Mouse (Mus musculus): ENCODE measurements around the gene Cyp8b1.

Cyp8b1 gene

DNA sequence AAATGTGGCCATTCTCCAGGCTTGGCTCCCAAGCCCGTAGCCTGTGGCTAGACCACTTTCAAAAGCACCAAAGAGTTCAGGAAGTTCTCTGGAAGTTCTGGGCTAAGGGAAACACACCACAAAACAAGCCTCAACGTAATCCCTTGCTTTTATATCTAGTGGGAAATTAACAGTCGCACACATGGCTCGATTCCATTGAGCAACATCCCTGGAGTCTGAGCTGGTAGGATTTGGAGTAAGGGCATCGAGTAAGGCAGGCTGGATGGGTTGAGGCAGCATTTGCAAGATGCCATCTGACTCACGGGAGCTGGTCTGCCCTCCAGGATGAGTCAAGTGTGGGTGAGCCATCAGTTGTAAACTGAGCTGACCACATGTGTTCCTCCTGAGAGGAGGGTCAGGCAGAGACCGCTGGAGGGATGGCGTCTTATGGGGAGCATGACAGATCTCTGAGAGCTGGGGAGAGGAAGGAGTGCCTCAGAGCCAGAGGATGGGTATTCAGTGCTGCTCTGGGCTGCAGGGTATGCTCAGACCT is 1.8 kb downstream of the Cyp8b1 start:
- DNase-seq (ENCODE audit: low spot score) = no peak

- DNase-seq (ENCODE audit: low spot score) = no peak
These were observed 3.3 kb downstream of the Cyp8b1 start for GRCm38 (mm10) chr9:121912786-121913185.

- DNase-seq (ENCODE audit: low spot score) = no peak
These were observed 4.9 kb downstream of the Cyp8b1 start for GRCm38 (mm10) chr9:121911196-121911595.

GRCm38 (mm10) chr9:121909635-121910034 is 6.5 kb downstream of the Cyp8b1 start:
- DNase-seq (ENCODE audit: low spot score) = no peak

DNA sequence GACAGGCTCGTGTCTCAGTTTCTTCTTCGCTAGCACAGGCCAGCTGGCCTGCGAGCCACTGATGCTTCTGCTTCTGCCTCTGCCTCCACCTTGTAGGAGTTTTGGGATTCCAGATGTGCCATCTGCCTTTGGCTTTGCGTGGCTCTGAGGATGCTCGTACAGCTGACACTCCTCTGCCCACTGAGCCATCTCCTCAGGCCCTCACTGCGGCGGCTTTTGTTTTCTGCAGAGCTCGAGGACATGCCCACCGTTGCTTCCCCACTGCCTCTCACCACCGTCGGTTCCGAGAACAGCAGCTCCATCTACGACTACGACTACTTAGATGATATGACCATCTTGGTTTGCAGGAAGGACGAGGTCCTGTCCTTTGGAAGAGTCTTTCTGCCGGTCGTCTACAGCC is 7.8 kb downstream of the Cyp8b1 start:
- DNase-seq (ENCODE audit: low spot score) = no peak

GRCm38 (mm10) chr9:121907356-121908070 is 8.6 kb downstream of the Cyp8b1 start:
- no peak for DNase-seq (ENCODE audit: low spot score)

- no peak for DNase-seq (ENCODE audit: low spot score)
These were observed 9.6 kb downstream of the Cyp8b1 start for GRCm38 (mm10) chr9:121906456-121906855.

DNA sequence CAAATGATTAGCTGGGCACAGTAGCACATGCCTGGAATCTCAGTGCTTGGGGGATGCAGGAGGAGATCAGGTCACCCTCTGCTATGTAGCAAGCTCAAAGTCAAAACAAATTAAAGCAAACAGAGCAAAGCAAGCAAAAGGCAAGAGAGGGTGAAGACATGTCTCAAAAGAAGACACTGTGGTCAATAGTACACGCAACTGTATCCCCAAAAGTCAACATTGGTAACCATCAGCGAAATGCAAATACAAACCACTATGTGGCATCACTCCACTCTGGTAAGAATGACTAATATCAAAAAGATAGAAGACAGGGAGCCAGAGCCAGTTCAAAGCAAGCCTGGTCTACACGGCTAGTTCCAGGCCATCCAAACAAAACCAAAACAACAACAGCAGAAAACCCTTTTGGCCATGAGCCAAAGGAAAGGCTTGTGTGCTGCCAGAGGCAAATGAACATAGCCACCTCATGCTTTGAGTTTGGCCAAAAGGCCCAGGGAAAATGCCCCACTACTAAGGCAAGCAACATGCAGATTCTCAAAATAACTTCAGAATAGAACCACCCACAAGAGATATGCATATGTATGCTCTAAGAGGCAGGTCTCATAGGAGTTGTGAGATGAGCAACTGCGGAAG is 10.4 kb downstream of the Cyp8b1 start:
- DNase-seq (ENCODE audit: low spot score) = no peak

- DNase-seq (ENCODE audit: low spot score) = no peak
These were observed 11.2 kb downstream of the Cyp8b1 start for GRCm38 (mm10) chr9:121904946-121905345.

DNA sequence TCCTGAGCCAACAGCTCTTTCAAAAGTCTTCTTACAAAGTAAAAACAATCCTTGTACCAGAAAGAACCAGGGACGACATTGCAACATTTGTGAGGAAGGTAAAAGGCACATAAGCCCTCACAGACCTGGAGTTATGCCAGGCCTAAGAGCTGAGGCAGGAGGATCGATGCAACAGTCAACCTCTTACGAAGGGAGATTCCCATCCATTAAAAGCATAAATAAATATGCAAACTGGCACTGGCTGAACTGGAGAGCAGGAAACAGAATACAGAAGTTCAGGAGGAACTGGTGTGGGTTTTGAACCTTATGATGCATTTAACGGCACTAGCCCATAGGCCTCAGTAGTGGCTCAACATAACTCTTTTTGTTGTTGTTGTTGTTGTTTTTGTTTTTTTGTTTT is 11.8 kb downstream of the Cyp8b1 start:
- no peak for DNase-seq (ENCODE audit: low spot score)

DNA sequence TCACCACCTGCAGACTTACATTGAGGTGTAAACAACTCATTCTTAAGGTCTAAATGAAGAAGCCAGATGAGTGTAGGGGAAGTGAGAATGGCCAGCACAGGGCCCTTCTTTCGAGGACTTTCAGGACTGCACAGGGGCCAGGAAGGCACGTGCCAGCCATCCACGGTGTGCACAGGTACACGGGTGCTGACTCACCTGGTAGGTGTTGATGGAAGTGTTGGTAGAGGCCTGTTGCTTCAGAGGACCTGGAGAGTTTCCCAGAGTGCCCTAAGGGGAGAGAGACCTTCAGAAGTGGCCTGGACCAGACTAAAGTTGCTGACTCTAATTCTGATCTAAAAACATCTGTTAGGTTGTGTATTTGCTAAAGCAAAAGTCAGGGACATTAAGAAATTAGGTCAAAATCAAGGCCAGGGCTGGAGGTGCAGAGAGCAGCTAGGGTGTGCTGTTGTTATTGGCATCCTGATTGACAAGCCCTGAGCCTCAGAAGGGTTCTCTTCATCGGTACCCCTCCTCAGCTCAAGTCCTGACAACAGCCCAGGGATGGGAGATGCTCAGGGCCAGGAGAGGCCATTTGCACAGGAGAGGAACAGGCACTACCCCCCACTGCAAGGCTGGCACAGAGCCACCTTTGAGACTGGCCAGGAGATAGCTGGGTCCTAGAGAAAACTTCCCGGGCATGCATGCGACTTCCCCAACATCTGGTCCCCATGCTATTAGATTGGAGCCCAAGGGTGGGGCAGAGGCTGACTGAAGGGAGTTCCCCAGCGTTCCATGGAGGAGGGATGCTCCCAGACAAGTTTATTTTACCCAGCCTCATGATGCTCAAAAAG is 12.4 kb downstream of the Cyp8b1 start:
- no peak for DNase-seq (ENCODE audit: low spot score)

DNA sequence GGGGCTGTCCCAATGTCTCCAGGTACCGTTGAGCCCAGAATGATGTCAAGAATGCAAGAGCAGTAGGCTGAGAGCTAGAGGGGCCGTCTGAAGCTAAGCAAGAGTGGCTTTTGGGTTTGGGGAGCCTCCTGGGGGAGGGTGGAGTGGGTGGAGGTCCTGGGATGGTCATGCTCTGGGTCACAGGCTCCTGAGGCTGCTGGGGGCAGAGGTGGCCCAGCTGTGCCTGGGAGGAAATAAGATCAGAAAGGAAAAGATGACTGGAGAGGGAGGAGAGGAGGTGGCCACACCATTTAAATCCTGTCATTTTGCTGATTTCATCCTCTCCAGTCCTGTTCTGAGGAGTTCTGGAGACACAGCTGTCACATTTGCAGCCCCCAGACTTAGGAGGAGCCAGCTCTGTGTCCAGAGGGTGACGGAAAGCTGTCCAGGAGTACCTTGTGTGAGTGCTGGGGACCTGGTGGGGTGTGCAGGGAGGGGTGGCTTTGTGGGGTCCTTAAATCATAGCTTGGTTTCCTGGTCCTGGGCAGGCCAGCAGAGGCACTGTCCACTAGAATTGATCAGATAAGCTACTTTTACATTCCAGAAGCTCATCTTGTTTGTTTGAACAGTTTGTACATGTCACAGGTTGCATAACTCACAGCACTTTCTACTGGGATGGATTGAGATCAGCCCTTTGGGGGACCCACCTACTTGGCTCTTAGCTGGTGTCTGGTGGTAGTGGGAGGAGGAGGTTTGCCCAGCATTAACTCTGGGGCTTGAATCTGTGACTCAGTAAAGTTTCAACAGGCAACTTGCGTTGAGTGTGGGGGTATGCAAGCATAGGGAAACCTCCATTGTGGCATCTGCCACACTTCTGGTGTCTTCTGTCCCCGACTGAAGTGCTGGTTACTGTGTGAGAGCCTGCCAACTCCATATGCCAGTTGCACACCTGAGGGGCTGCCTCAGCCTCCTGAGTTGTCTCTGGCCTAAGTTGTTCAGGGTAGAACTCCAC is 14.1 kb downstream of the Cyp8b1 start:
- no peak for DNase-seq (ENCODE audit: low spot score)

GRCm38 (mm10) chr9:121900282-121900855 is 15.7 kb downstream of the Cyp8b1 start:
- no peak for DNase-seq (ENCODE audit: low spot score)

DNA sequence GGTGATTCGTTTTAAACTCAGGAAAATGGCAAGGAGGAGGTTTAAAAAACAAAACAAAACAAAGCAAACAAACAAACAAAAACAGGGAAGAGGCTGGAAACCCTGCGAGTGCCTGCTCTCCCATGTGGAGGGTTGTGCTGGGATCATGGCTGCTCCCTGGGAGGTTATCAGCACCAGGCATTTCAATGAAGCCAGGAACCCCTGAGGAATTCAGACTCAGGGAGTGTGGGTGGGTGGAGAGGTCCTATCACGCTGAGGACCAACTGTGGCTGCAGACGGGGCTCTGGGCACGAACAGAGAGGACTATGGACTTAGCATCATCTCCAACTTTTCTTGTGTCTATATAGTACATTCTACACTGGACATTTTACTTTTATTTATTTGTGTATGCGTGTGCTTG is 16.8 kb downstream of the Cyp8b1 start:
- DNase-seq (ENCODE audit: low spot score) = no peak

DNA sequence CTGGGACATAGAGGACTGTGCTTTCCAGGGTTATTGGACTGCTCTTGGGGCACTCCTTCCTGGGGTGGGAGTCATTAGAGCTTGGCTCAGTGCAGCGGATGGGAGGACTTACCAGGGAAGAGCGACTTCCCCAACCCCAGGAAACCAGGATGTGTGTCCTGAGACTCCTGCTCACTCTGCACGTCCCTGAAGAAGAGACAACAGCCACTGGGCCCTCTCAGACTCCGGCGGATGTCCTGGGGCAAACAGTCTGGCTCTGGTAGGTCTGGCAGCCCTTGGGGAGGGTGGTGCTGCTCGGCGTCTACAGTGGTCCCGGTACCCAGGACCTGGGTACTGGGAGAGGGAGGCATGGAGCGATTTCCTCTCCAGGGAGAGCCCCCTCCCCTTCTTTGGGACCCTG is 17.9 kb downstream of the Cyp8b1 start, which contains the start of gene Ackr2:
Gene Ackr2 (plus strand): TSS at position 111 of the 400 bp plus-strand sequence.
- DNase-seq (ENCODE audit: low spot score) = no peak

- no peak for DNase-seq (ENCODE audit: low spot score)
These were observed 19.3 kb downstream of the Cyp8b1 start for GRCm38 (mm10) chr9:121896820-121897219.

GRCm38 (mm10) chr9:121895392-121895993 is 20.6 kb downstream of the Cyp8b1 start:
- DNase-seq (ENCODE audit: low spot score) = no peak

DNA sequence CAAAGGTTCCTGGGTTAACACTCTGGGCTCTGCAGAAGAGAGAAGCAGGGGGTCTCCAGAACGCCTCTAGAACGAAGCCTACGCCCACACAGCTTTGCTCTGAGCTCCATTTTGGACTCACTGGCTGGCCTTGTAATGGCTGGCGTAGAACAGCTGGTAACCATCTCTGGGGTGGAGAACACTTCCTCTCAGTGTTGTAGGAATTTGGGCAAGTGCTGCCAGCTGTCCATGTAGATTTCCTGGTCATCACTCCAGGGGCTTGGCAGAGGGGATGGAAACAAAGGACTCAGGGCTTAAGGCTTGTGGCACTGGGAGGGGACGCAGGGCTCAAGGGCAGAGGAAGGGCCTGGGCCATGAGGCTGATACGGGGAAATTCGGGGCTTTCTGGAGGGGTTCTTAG is 21.7 kb downstream of the Cyp8b1 start:
- no peak for DNase-seq (ENCODE audit: low spot score)

- no peak for DNase-seq (ENCODE audit: low spot score)
These were observed 23.9 kb downstream of the Cyp8b1 start for GRCm38 (mm10) chr9:121892057-121892687.

GRCm38 (mm10) chr9:121891301-121891700 is 24.8 kb downstream of the Cyp8b1 start:
- DNase-seq (ENCODE audit: low spot score) = no peak
